Mouse (Mus musculus) stomach, embryonic 16.5 days (tissue): ENCODE data around the gene Disp2. TPM values are rescaled to one million over a fixed set of nuclear protein-coding genes. Genes with fewer than 3 reads are reported as not detected.

Experiments used
- ATAC-seq: fragments of 200-750 bp; cut with Nextera tagmentation; 2 replicates; pipeline ENCODE4 v1.8.0; 2017; ENCODE audit warnings: moderate number of reproducible peaks, moderate TSS enrichment; ENCODE audit not compliant: insufficient read depth, low FRiP score
- H3K27ac ChIP-seq: fragments of 300-500 bp; sonication (generic); 2 replicates; pipeline ENCODE4 v1.5.1; 2014; ENCODE audit warnings: low read length
- H3K27me3 ChIP-seq: fragments of 300-500 bp; sonication (generic); 2 replicates; pipeline ENCODE4 v1.6.1; 2014; ENCODE audit warnings: low read length, control low read depth, mixed read lengths; ENCODE audit not compliant: control insufficient read depth, insufficient read depth
- H3K36me3 ChIP-seq: fragments of 300-500 bp; sonication (generic); 2 replicates; pipeline ENCODE4 v1.6.1; 2014; ENCODE audit warnings: low read length; ENCODE audit not compliant: control insufficient read depth, insufficient read depth
- H3K4me1 ChIP-seq: fragments of 300-500 bp; sonication (generic); 2 replicates; pipeline ENCODE4 v1.6.1; 2014; ENCODE audit warnings: low read length, control low read depth, mixed read lengths; ENCODE audit not compliant: control insufficient read depth, insufficient read depth
- H3K4me2 ChIP-seq: fragments of 300-500 bp; sonication (generic); 2 replicates; pipeline ENCODE4 v1.6.1; 2014; ENCODE audit warnings: low read depth, low read length, mixed read lengths
- H3K4me3 ChIP-seq: fragments of 300-500 bp; sonication (generic); replicated peaks from 2 replicates; pipeline ENCODE4 v1.5.1; 2014; ENCODE audit warnings: mild to moderate bottlenecking, low read length
- H3K9ac ChIP-seq: fragments of 300-500 bp; sonication (generic); 2 replicates; pipeline ENCODE4 v1.6.1; 2014; ENCODE audit warnings: low read length
- H3K9me3 ChIP-seq: fragments of 300-500 bp; sonication (generic); replicated peaks from 2 replicates; pipeline ENCODE4 v1.6.1; 2016; ENCODE audit warnings: low read length, control low read depth; ENCODE audit not compliant: control insufficient read depth
- WGBS: fragments of 180-500 bp; shearing (Covaris S2); extraction: QIAGEN DNeasy Blood & Tissue Kit; methylation state at CpG from one replicate; pipeline ENCODE4 v1.1.7; 2014; 5-methylcytosine and 5-hydroxymethylcytosine counted together
- polyA plus RNA-seq: library from polyadenylated mRNA; unstranded; fragments of >200 nt; fragmentation: Nextera tagmentation; extraction: Ambion mirVana; gene quantifications from 2 replicates; pipeline ENCODE4 v1.2.1, GENCODE M21; 2015

Gene Disp2
- polyA plus RNA-seq, 1 experiment from 2014 or later, result 2.5 TPM

- Histone ChIP-seq H3K4me2 (no peak overlapping the region), H3K9me3 (peaks cover 5% of the 10 kb centered on the region; the same call in 1 of the 2 replicates), H3K4me3 (no peak overlapping the region), H3K9ac (no peak overlapping the region), H3K4me1 (no peaks in the 10 kb centered on the region), H3K27ac (no peak overlapping the region), H3K36me3 (no peaks in the 10 kb centered on the region), H3K27me3 (no peaks in the 10 kb centered on the region)
- WGBS, result 62% methylated on average over 5 of the region's 5 CpGs
- ATAC-seq, result no peak
Observed at GRCm38 (mm10) chr2:118841186-118841585, 61.7 kb downstream of the Disp2 start.

- no peaks in the 10 kb centered on the region for H3K4me1 ChIP-seq
- H3K9ac ChIP-seq, result no peak overlapping the region
- H3K4me2 ChIP-seq, result no peak overlapping the region
- H3K27me3 ChIP-seq, result no peaks in the 10 kb centered on the region
- 79% methylated on average over 4 of the region's 4 CpGs for WGBS
- no peak overlapping the region for H3K27ac ChIP-seq
- H3K36me3 ChIP-seq, result no peaks in the 10 kb centered on the region
- ATAC-seq, result no peak
- peaks cover 5% of the 10 kb centered on the region; the same call in 1 of the 2 replicates for H3K9me3 ChIP-seq
- H3K4me3 ChIP-seq, result no peak overlapping the region
Observed at GRCm38 (mm10) chr2:118841774-118842173, 62.3 kb downstream of the Disp2 start.

- no peak overlapping the region for H3K27ac ChIP-seq
- no peaks in the 10 kb centered on the region for H3K27me3 ChIP-seq
- H3K4me3 ChIP-seq, result no peak overlapping the region
- H3K9ac ChIP-seq, result no peak overlapping the region
- ATAC-seq, result no peak
- H3K4me2 ChIP-seq, result no peak overlapping the region
- H3K9me3 ChIP-seq, result peaks cover 5% of the 10 kb centered on the region; the same call in 1 of the 2 replicates
- 69% methylated on average over 3 of the region's 3 CpGs for WGBS
- no peaks in the 10 kb centered on the region for H3K4me1 ChIP-seq
- no peaks in the 10 kb centered on the region for H3K36me3 ChIP-seq
Observed at GRCm38 (mm10) chr2:118844427-118844826, 64.9 kb downstream of the Disp2 start.

- Histone ChIP-seq H3K27me3 (no peaks in the 10 kb centered on the region), H3K27ac (no peak overlapping the region), H3K4me1 (no peaks in the 10 kb centered on the region), H3K9me3 (peaks cover 5% of the 10 kb centered on the region; the same call in 1 of the 2 replicates), H3K4me3 (no peak overlapping the region), H3K36me3 (no peaks in the 10 kb centered on the region), H3K4me2 (no peak overlapping the region), H3K9ac (no peak overlapping the region)
- WGBS, result 42% methylated on average over 7 of the region's 7 CpGs
- no peak for ATAC-seq
Observed at GRCm38 (mm10) chr2:118846246-118846645, 66.7 kb downstream of the Disp2 start.

GRCm38 (mm10) chr2:118851756-118852155 lies 72.2 kb downstream of the Disp2 start:
- no peaks in the 10 kb centered on the region for H3K36me3 ChIP-seq
- no peaks in the 10 kb centered on the region for H3K4me1 ChIP-seq
- ATAC-seq, result no peak
- H3K4me2 ChIP-seq, result no peak overlapping the region
- 22% methylated on average over 3 of the region's 3 CpGs for WGBS
- no peak overlapping the region for H3K9ac ChIP-seq
- no peak overlapping the region for H3K4me3 ChIP-seq
- no peaks in the 10 kb centered on the region for H3K9me3 ChIP-seq
- H3K27me3 ChIP-seq, result no peaks in the 10 kb centered on the region
- H3K27ac ChIP-seq, result no peak overlapping the region

Other genes starting within 250 kb of the Disp2 start
- 4.2 and 4.4 TPM in 2 replicates for gene Bmf, start 230.0 kb upstream of the Disp2 start, polyA plus RNA-seq
- gene Bub1b, start 181.5 kb upstream of the Disp2 start, polyA plus RNA-seq, result 66.2 and 67.4 TPM in 2 replicates
- gene Pak6, start 116.4 kb upstream of the Disp2 start, polyA plus RNA-seq, result 5.2 and 5.4 TPM in 2 replicates
- gene Ankrd63, start 75.8 kb upstream of the Disp2 start, polyA plus RNA-seq, result 0.06 TPM in 2 replicates
- 1.4 and 2.0 TPM in 2 replicates for gene Plcb2, start 51.3 kb upstream of the Disp2 start, polyA plus RNA-seq
- gene Inafm2, start 34.0 kb upstream of the Disp2 start, polyA plus RNA-seq, result 26.0 and 28.5 TPM in 2 replicates
- gene Ccdc9b, start 17.1 kb upstream of the Disp2 start, polyA plus RNA-seq, result 2.9 and 4.0 TPM in 2 replicates
- gene Phgr1, start 7.0 kb upstream of the Disp2 start, polyA plus RNA-seq, result 22.2 and 38.3 TPM in 2 replicates
- gene Knstrn, start 34.3 kb downstream of the Disp2 start, polyA plus RNA-seq, result 75.0 and 86.7 TPM in 2 replicates
- 64.3 and 65.4 TPM in 2 replicates for gene Ivd, start 82.2 kb downstream of the Disp2 start, polyA plus RNA-seq
- gene Bahd1, start 120.7 kb downstream of the Disp2 start, polyA plus RNA-seq, result 3.4 and 3.6 TPM in 2 replicates
- 20.1 and 21.1 TPM in 2 replicates for gene Chst14, start 146.8 kb downstream of the Disp2 start, polyA plus RNA-seq
- 23.8 and 24.0 TPM in 2 replicates for gene Ccdc32, start 249.7 kb downstream of the Disp2 start, polyA plus RNA-seq